Mouse (Mus musculus): Measurements from ENCODE around the gene Orc1. TPM values are rescaled to one million over a fixed set of nuclear protein-coding genes. Genes with fewer than 3 reads are reported as not detected.

Orc1 gene
- total RNA-seq, 2 experiments from 2014 or later: 0.21 TPM; not detected in 1

DNA sequence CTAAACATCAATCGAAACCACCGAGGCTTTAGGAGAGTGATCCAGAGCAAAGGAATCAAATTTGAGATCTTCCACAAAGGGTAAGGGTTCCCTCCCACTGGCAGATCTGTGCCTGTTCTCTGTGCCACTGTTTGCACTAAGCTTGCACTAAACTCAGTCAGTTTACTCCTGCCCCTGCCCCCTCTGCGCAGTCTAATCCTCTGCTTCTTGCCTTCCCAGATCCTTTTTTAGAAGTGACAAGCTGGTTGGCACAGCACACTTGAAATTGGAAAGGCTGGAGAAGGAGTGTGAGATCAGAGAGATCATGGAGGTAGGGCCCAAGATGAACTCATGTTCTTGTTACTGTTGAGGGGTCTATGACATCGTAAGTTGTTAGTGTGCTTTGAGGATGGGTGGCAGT lies 52.4 kb downstream of the Orc1 start:
- intact Hi-C loops (cut with DNase I): no loop called here
- DNase-seq (ENCODE audit: low spot score): no peak

DNA sequence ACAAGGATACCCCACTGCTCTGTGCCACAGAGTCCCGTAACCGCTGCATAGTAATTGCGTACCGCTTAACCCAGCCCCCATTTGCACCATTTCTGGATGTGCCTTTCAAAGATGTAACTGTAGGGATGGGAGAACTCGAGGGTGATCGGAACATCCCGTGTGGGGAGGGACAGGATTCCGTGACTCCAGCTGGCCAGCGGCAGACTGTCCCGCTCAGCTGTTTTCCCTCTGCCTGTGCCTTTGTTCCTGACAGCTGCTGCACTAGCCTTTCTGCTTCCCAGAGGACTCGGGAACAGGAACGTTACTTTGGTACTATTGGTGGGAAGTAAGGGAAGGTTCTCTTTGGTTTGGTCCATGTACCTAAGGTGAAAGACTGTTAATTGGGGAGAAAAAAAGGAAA lies 54.5 kb downstream of the Orc1 start:
- DNase-seq (ENCODE audit: low spot score): no peak
- intact Hi-C loops (cut with DNase I): no loop called here

DNA sequence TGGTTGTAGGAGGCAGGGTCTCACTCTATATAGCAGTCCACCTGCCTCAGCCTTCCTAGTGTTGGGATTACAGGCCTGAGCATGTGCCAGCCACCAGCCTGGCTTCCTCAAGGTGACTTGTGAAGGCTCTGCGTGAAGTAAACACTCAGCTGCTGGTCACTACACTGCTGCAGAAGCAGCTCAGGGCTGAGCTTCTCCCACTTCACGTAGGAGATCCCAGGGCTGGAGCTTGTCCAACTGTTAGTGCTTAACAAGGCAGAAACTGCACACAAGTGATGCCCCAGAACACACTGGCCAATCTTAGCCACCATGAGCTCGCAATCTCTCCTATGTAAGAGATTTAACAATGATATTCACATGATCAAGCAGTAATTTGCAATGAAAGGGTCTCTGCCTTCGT lies 55.5 kb downstream of the Orc1 start:
- intact Hi-C loops (cut with DNase I): no loop called here
- no peak for DNase-seq (ENCODE audit: low spot score)

DNA sequence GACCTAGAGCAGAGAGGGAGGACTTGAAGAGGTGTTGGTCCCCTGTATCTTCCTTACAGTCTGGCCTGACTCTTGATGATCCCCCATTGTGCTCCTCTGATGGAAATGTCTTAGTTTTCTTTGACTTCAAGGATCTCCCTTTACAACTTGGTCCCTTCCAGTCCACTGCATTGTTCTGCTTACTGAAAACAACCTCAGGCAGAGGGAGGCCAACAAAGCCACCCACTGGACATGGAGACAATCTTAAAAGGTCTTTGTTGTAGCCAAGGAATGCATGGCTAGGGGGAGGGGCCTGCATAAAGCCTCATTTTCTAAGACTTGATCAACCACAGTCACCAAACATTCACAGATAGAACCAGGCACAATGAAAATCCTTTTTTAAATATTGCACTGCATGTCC lies 55.9 kb downstream of the Orc1 start:
- intact Hi-C loops (cut with DNase I): no loop called here
- no peak for DNase-seq (ENCODE audit: low spot score)

DNA sequence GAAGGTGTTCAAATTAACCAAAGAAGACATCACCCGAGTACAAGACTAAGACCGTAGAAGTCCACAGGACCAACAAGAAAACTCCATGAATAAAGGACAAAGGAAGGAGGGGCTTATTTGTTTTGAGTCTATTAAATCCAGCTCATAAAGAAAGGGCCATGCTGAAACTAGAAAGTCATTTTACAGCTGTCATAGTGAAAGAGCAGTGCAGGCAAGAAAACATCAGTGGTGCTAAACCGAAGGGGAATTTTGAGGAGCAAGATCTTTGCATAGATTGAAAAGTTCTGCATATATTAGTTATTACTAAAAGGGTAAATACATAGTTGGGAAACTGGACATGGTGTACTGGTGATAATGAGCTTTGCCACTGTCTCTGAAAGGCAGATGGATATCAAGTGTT lies 58.5 kb downstream of the Orc1 start:
- DNase-seq (ENCODE audit: low spot score): no peak
- intact Hi-C loops (cut with DNase I): no loop called here

DNA sequence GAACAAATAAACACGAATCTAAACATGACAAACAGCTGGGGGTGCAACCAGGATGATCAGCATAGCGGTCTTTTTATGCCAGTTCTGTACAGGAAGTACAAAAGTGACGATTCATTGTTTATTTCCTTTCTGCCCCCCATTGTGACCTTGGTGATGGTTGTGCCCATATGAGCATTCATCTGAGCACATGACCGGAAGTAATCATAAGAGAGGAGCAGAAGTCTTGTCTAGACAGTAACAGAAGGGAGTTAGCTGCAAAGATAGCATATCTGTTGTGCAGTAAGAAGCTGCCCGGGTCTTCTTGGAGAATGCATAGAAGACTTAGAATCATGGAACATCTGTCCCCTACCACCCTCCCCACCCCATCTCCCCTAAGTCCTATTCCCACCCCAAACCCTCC lies 59.5 kb downstream of the Orc1 start:
- intact Hi-C loops (cut with DNase I): no loop called here
- DNase-seq (ENCODE audit: low spot score): no peak

DNA sequence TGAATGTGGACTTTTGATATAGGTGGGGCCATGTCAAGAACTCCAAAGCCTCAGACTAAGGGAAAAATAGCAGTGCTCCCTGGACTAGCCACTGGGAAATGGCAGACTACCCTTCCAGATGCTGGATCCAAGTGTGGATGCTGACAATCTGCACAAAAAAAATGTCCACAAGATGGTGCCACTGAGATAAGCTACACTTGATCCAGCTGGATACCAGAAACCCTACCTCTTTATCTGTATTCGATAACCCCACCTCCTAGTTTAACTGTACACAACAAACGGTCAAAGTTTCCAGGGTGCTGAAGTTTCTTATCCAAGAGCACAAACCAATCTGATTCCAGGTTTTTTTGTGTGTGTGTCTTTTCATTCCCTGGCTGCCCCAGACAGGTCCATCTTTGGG lies 85.2 kb downstream of the Orc1 start:
- no peak for DNase-seq (ENCODE audit: low spot score)
- intact Hi-C loops (cut with DNase I): no loop called here

Other genes starting within 250 kb of the Orc1 start
- gene Shisal2a, start 196.1 kb upstream of the Orc1 start, total RNA-seq (2021): not detected
- gene Gpx7, start 172.5 kb upstream of the Orc1 start, total RNA-seq (2021): 10 to 100 TPM in 1 of 2 experiments, 1 to 10 TPM in 1; 9.0 to 11.1 TPM
- gene Tut4, start 120.0 kb upstream of the Orc1 start, total RNA-seq (2021): 10 to 100 TPM; 21.2 to 24.0 TPM
- gene Prpf38a, start 87 bp upstream of the Orc1 start, total RNA-seq (2021): 10 to 100 TPM; 18.0 to 19.6 TPM
- 10 to 100 TPM; 14.5 to 15.2 TPM for gene Cc2d1b, start 40.5 kb downstream of the Orc1 start, total RNA-seq (2021)
- gene 3110021N24Rik, start 140.2 kb downstream of the Orc1 start, total RNA-seq (2021): under 1 TPM; 0.20 to 0.49 TPM
- gene Zfyve9, start 201.4 kb downstream of the Orc1 start, total RNA-seq (2021): 10 to 100 TPM; 27.1 to 28.0 TPM

All from heart, postnatal 25 days (tissue).